Mouse (Mus musculus): Measurements from ENCODE around the gene Tcp10c. TPM values are rescaled to one million over a fixed set of nuclear protein-coding genes. Genes with fewer than 3 reads are reported as not detected.
"Not testable (repeated sequence)": the region's sequence is repeated elsewhere in the genome, so short reads cannot be mapped to it uniquely, and the experiment has no call there.

Gene Tcp10c
- total and polyA plus RNA-seq, 3 experiments, result not detected

- H3K36me3 ChIP-seq (ENCODE audit: control insufficient read depth in 1 of 2, insufficient read depth in 2 of 2, low read length in 2 of 2); H3K27ac ChIP-seq (ENCODE audit: control insufficient read depth, low read depth, low read length); H3K4me1 ChIP-seq (ENCODE audit: control insufficient read depth in 1 of 2, insufficient read depth in 2 of 2, low read length in 2 of 2); H3K27me3 ChIP-seq (ENCODE audit: control insufficient read depth in 1 of 2, insufficient read depth in 2 of 2, low read length in 2 of 2); DNase-seq (ENCODE audit: low read depth, low spot score); H3K4me3 ChIP-seq (ENCODE audit: control insufficient read depth in 1 of 2, insufficient read depth in 1 of 2, low read depth in 2 of 2, low read length in 2 of 2); H3K9me3 ChIP-seq (replicated peaks; ENCODE audit: insufficient read depth, low read length); H3K9ac ChIP-seq (ENCODE audit: control insufficient read depth, low read depth, low read length, poor library complexity, severe bottlenecking); H3K79me2 ChIP-seq (ENCODE audit: control insufficient read depth, insufficient read depth, low read length, poor library complexity): not testable (repeated sequence)
Observed at GRCm38 (mm10) chr17:13332496-13332895, 21.9 kb upstream of the Tcp10c start.

- not testable (repeated sequence) for H3K36me3 ChIP-seq (ENCODE audit: control insufficient read depth in 1 of 2, insufficient read depth in 2 of 2, low read length in 2 of 2); H3K27me3 ChIP-seq (ENCODE audit: control insufficient read depth in 1 of 2, insufficient read depth in 2 of 2, low read length in 2 of 2); H3K9me3 ChIP-seq (replicated peaks; ENCODE audit: insufficient read depth, low read length); H3K4me1 ChIP-seq (ENCODE audit: control insufficient read depth in 1 of 2, insufficient read depth in 2 of 2, low read length in 2 of 2); H3K79me2 ChIP-seq (ENCODE audit: control insufficient read depth, insufficient read depth, low read length, poor library complexity); H3K4me3 ChIP-seq (ENCODE audit: control insufficient read depth in 1 of 2, insufficient read depth in 1 of 2, low read depth in 2 of 2, low read length in 2 of 2); H3K9ac ChIP-seq (ENCODE audit: control insufficient read depth, low read depth, low read length, poor library complexity, severe bottlenecking); H3K27ac ChIP-seq (ENCODE audit: control insufficient read depth, low read depth, low read length)
- DNase-seq (ENCODE audit: low read depth, low spot score), result peak; percentile 14
Observed at GRCm38 (mm10) chr17:13336979-13337749, 17.2 kb upstream of the Tcp10c start.

- not testable (repeated sequence) for H3K4me1 ChIP-seq (ENCODE audit: control insufficient read depth in 1 of 2, insufficient read depth in 2 of 2, low read length in 2 of 2); H3K9me3 ChIP-seq (replicated peaks; ENCODE audit: insufficient read depth, low read length); H3K9ac ChIP-seq (ENCODE audit: control insufficient read depth, low read depth, low read length, poor library complexity, severe bottlenecking); DNase-seq (ENCODE audit: low read depth, low spot score); H3K79me2 ChIP-seq (ENCODE audit: control insufficient read depth, insufficient read depth, low read length, poor library complexity); H3K27me3 ChIP-seq (ENCODE audit: control insufficient read depth in 1 of 2, insufficient read depth in 2 of 2, low read length in 2 of 2); H3K4me3 ChIP-seq (ENCODE audit: control insufficient read depth in 1 of 2, insufficient read depth in 1 of 2, low read depth in 2 of 2, low read length in 2 of 2); H3K27ac ChIP-seq (ENCODE audit: control insufficient read depth, low read depth, low read length); H3K36me3 ChIP-seq (ENCODE audit: control insufficient read depth in 1 of 2, insufficient read depth in 2 of 2, low read length in 2 of 2)
Observed at GRCm38 (mm10) chr17:13337931-13338330, 16.4 kb upstream of the Tcp10c start.

GRCm38 (mm10) chr17:13340071-13340470 lies 14.3 kb upstream of the Tcp10c start:
- not testable (repeated sequence) for H3K4me3 ChIP-seq (ENCODE audit: control insufficient read depth in 1 of 2, insufficient read depth in 1 of 2, low read depth in 2 of 2, low read length in 2 of 2); H3K9ac ChIP-seq (ENCODE audit: control insufficient read depth, low read depth, low read length, poor library complexity, severe bottlenecking); H3K79me2 ChIP-seq (ENCODE audit: control insufficient read depth, insufficient read depth, low read length, poor library complexity); H3K27ac ChIP-seq (ENCODE audit: control insufficient read depth, low read depth, low read length); H3K36me3 ChIP-seq (ENCODE audit: control insufficient read depth in 1 of 2, insufficient read depth in 2 of 2, low read length in 2 of 2); DNase-seq (ENCODE audit: low read depth, low spot score); H3K27me3 ChIP-seq (ENCODE audit: control insufficient read depth in 1 of 2, insufficient read depth in 2 of 2, low read length in 2 of 2); H3K9me3 ChIP-seq (replicated peaks; ENCODE audit: insufficient read depth, low read length); H3K4me1 ChIP-seq (ENCODE audit: control insufficient read depth in 1 of 2, insufficient read depth in 2 of 2, low read length in 2 of 2)

GRCm38 (mm10) chr17:13345923-13346322 lies 8.4 kb upstream of the Tcp10c start:
- H3K79me2 ChIP-seq (ENCODE audit: control insufficient read depth, insufficient read depth, low read length, poor library complexity); DNase-seq (ENCODE audit: low read depth, low spot score); H3K9me3 ChIP-seq (replicated peaks; ENCODE audit: insufficient read depth, low read length); H3K4me1 ChIP-seq (ENCODE audit: control insufficient read depth in 1 of 2, insufficient read depth in 2 of 2, low read length in 2 of 2); H3K27me3 ChIP-seq (ENCODE audit: control insufficient read depth in 1 of 2, insufficient read depth in 2 of 2, low read length in 2 of 2); H3K27ac ChIP-seq (ENCODE audit: control insufficient read depth, low read depth, low read length); H3K4me3 ChIP-seq (ENCODE audit: control insufficient read depth in 1 of 2, insufficient read depth in 1 of 2, low read depth in 2 of 2, low read length in 2 of 2); H3K9ac ChIP-seq (ENCODE audit: control insufficient read depth, low read depth, low read length, poor library complexity, severe bottlenecking); H3K36me3 ChIP-seq (ENCODE audit: control insufficient read depth in 1 of 2, insufficient read depth in 2 of 2, low read length in 2 of 2): not testable (repeated sequence)

GRCm38 (mm10) chr17:13349563-13349962 lies 4.8 kb upstream of the Tcp10c start:
- not testable (repeated sequence) for DNase-seq (ENCODE audit: low read depth, low spot score); H3K27me3 ChIP-seq (ENCODE audit: control insufficient read depth in 1 of 2, insufficient read depth in 2 of 2, low read length in 2 of 2); H3K4me3 ChIP-seq (ENCODE audit: control insufficient read depth in 1 of 2, insufficient read depth in 1 of 2, low read depth in 2 of 2, low read length in 2 of 2); H3K79me2 ChIP-seq (ENCODE audit: control insufficient read depth, insufficient read depth, low read length, poor library complexity); H3K27ac ChIP-seq (ENCODE audit: control insufficient read depth, low read depth, low read length); H3K4me1 ChIP-seq (ENCODE audit: control insufficient read depth in 1 of 2, insufficient read depth in 2 of 2, low read length in 2 of 2); H3K9ac ChIP-seq (ENCODE audit: control insufficient read depth, low read depth, low read length, poor library complexity, severe bottlenecking); H3K9me3 ChIP-seq (replicated peaks; ENCODE audit: insufficient read depth, low read length); H3K36me3 ChIP-seq (ENCODE audit: control insufficient read depth in 1 of 2, insufficient read depth in 2 of 2, low read length in 2 of 2)

GRCm38 (mm10) chr17:13353249-13353648 lies 1.1 kb upstream of the Tcp10c start:
- H3K4me1 ChIP-seq (ENCODE audit: control insufficient read depth in 1 of 2, insufficient read depth in 2 of 2, low read length in 2 of 2); H3K79me2 ChIP-seq (ENCODE audit: control insufficient read depth, insufficient read depth, low read length, poor library complexity); H3K27me3 ChIP-seq (ENCODE audit: control insufficient read depth in 1 of 2, insufficient read depth in 2 of 2, low read length in 2 of 2); DNase-seq (ENCODE audit: low read depth, low spot score); H3K9me3 ChIP-seq (replicated peaks; ENCODE audit: insufficient read depth, low read length); H3K36me3 ChIP-seq (ENCODE audit: control insufficient read depth in 1 of 2, insufficient read depth in 2 of 2, low read length in 2 of 2); H3K9ac ChIP-seq (ENCODE audit: control insufficient read depth, low read depth, low read length, poor library complexity, severe bottlenecking); H3K4me3 ChIP-seq (ENCODE audit: control insufficient read depth in 1 of 2, insufficient read depth in 1 of 2, low read depth in 2 of 2, low read length in 2 of 2); H3K27ac ChIP-seq (ENCODE audit: control insufficient read depth, low read depth, low read length): not testable (repeated sequence)

All from MEL (cell line).